Mouse (Mus musculus) CD4-positive, CD25-positive, alpha-beta regulatory T cell, adult 4 months (primary cell): ENCODE measurements at regions not wholly inside any gene's neighbourhood (a gene's known extent, or its start where the extent isn't known, plus 50 kb on each side); places are given as distances from the start of the nearest gene placed in this dataset.
A peak's percentile ranks its signal among the peaks of the same experiment; 100 is the strongest.

Source experiments
- ATAC-seq: one replicate; pipeline ENCODE4 v1.8.0; 2017

DNA sequence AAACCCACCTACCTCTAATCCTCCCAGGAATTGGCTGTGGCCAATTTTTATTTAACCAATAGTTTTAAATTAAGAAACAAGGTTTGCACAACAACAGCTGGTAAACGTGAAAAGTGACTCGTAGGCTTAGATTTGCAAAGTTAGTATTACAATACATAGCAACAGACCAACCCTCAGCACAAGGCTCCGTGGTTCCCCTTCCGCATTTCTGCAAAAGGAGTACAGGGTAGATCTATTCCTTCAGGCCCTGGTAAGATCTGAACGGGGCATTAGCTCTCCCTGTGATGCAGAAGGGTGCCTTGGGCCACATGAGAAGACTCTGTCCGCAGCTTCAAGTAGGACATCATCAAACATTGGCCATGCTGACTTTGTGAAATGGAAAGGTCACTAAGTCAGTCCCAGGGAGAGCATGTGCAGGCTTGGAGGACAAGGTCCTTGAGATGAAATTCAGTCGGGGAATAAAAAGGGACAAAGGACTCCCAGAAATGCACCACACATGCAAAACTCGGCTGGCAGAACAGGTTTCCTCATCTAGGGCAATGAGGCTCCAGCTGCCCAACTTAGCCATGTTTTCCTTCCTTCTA lies 75.0 kb upstream of the Armc2 start:
- ATAC-seq: no peak

DNA sequence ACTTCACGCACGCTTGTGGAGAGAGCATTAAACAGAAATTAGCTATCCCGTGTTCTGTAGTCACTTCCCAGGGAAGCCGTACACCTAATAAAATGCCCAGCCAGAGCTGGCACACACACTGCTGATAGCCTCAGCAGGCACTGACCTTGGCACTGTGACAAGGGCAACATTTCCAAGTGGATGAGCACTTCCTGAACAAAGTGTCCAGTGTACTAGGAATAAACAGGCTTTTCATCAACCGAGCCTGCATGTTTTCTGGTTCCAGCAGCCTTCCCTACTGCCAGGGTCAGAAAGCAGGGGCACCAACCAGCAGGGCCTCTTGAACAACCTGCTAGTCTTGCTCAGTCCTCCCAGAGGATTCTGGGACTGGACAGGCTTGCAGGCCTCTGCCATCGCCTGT lies 74.3 kb upstream of the Armc2 start:
- ATAC-seq: no peak

DNA sequence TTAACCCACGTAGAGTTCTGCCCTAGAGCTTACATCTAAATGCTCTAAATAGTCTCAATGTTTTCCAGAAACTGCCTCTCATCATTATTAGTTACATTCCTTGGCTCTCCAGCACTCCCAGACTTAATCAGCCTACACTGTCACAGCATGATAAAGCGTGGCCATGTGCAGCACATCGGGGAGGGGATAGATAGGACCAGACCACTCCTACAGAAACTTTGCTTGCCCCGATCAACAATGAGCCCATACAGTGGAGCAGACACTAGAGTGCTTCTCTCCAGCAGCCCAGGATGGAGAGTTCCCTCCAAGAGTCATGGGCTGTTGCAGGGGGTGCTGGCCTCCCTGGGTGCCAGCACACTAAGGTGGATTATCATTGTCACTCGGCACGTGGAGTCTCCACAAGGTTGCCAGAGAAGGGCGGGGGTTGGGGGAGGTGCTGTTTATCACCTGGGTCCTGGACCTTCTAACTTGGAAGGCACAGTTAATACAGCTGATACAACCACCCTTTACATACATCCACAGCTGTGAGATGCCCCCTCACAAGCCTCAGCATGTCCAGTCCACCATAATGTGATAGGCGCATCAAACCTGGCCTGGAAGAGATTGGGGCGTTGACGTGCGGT lies 73.4 kb upstream of the Armc2 start:
- ATAC-seq: no peak

GRCm38 (mm10) chr10:42090806-42091205 lies 72.6 kb upstream of the Armc2 start:
- ATAC-seq: no peak

GRCm38 (mm10) chr10:42090147-42090546 lies 71.9 kb upstream of the Armc2 start:
- no peak for ATAC-seq

DNA sequence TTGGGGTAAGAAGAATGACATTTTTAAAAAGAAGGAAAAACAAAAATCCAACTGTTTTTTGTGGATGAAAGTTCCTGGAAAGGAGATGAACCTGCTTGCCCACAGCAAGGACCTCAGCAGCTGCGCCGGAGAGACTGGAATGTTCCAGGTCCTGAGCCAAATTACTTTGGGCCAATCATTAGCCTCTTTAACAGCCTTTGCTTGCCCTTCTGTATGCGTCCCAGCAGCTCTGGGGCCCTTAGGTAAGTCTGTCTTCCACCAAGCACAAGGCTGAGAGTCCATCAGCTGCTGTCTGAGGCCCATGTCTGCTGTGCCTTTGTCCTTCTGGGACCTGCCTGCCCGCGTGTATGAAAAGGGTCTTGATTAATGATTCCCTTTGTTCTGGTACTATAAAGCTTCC lies 71.4 kb upstream of the Armc2 start:
- ATAC-seq: no peak

DNA sequence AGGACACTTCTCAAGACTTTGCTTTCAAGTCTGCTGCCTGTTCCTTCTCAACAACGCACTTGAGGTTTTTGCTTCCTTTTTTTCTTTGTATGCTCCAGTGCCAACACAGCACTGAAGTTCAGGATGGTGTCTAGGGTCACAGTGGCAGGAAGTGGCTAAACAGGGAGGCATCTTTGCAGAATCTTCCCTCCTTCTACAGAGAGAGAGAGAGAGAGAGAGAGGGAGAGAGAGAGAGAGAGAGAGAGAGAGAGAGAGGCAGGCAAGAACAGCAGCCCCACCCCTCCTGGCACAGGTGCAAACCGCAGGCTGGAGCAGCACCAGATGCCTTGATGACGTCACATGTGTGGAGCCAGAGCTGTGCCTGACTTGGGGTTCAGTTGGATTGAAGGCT lies 71.0 kb upstream of the Armc2 start:
- ATAC-seq: no peak

- no peak for ATAC-seq
Measured at GRCm38 (mm10) chr10:42088570-42089234, 70.5 kb upstream of the Armc2 start.

DNA sequence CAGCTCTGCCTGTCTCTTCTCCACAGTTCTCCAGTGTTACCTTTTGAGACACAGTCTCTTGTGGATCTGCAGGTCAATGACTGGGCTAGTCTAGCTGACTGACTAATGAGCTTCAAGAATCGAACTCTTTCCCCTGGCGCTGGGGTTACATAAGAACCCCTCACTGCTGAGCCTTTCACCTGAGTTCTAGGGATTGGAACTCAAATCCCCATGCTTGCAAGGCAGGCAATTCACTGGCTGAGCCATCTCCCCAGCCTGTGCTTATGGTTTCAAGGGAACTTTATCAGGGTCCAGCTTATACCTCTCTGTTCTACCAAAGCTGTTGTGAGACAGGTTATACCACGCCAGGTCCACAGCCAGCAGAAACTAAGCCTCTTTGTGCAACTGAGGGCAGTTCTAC lies 69.7 kb upstream of the Armc2 start:
- no peak for ATAC-seq

DNA sequence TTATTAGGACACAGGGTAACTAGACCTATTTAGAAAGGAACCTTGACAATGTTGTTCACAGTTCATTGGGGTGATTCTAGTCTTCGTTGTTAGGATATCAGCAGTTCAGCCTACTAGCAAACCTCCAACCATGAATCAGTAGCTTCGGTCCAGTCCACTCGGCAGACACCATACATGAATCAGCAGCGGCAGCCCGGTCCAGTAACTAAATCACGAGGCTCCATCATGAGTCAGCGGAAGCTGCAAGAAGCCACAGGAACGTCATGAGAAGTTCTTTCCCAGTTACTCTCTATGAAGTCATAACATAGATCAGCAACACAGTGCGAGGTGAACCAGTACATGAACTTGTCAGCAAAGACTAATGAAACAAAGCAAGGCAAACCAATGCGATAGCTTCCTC lies 68.4 kb upstream of the Armc2 start:
- no peak for ATAC-seq

- ATAC-seq: no peak
Measured at GRCm38 (mm10) chr10:42085295-42085694, 67.1 kb upstream of the Armc2 start.

DNA sequence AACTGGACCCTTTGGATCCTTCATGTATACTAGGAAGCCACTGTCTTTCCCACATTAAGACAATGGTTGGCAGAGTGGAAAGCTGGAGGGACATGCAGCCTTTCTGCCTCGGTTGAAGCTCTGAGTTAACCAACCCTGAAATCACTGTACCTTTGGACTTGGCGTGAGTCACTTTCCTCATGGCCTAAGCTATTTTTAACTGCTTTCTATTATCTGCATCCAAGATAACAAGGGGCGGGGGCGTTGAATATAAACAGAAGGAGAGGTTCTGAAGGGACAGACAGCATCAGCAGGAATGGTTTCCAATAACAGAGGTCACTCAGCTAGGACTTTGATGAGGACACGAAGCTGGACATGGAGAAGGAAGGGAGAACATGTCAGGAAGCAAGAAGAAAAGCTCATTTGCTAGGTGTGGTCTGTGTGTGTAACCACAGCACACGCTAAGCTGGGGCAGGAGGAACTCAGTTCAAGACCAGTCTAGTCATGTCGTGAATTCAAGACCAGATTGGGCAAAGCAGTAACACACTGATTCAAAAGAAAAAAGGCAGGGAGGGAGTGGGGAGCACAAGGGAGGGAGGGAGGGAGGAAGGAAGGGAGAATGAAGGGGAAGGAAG lies 64.1 kb upstream of the Armc2 start:
- ATAC-seq: no peak

GRCm38 (mm10) chr10:42079775-42080174 lies 61.5 kb upstream of the Armc2 start:
- no peak for ATAC-seq

GRCm38 (mm10) chr10:42076711-42077110 lies 58.5 kb upstream of the Armc2 start:
- no peak for ATAC-seq

GRCm38 (mm10) chr10:42075545-42075944 lies 57.3 kb upstream of the Armc2 start:
- ATAC-seq: no peak

DNA sequence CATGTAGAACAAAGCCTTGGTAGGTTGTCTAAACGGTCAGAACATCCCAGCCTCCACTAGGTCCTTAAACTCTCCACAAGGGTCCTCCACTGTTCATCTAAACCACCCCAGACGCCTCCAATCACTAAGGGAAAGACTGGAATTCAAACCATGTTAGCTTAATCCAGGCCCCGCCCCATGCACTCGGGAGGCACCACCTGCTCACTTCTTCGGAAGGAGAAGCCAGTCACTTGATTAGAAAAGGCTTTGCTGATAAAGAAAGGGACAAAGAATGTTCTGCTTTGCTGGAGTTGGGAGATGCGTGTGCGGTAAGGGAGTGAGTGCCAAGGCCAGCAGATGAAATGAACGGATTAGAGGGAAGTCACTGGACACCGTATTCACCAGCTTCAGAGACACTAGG lies 54.5 kb upstream of the Armc2 start:
- no peak for ATAC-seq

GRCm38 (mm10) chr10:42072131-42072530 lies 53.9 kb upstream of the Armc2 start:
- ATAC-seq: no peak

DNA sequence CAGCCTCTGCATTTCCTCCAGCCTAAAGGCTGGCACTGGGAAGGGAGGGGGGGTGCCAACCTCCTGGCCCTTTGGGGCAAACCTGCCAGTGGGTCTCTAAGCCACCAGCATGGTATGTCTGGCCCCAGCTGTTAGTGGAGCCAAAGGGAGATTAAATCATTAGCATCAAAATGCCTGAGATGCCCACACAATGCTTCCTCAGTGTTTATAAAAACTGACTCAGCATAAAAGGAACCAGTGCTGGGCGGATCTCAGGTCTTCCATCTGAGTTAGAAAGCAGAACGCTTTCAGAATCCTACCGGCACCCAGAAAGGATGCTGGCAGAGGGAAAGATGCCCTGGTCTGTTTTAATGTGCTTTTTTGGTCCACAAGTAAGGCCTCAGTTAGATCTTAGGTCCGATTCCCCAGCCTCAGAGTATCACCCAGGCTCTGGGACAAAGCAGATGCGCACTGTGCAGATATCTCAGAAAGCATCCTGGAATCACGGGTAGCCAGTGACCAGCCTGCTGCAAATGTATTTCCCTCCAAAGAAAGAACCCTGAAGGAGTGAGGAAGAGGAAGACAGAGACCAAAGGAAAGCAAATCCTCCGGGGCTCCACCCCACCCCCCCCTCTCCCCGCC lies 53.3 kb upstream of the Armc2 start:
- ATAC-seq: no peak

DNA sequence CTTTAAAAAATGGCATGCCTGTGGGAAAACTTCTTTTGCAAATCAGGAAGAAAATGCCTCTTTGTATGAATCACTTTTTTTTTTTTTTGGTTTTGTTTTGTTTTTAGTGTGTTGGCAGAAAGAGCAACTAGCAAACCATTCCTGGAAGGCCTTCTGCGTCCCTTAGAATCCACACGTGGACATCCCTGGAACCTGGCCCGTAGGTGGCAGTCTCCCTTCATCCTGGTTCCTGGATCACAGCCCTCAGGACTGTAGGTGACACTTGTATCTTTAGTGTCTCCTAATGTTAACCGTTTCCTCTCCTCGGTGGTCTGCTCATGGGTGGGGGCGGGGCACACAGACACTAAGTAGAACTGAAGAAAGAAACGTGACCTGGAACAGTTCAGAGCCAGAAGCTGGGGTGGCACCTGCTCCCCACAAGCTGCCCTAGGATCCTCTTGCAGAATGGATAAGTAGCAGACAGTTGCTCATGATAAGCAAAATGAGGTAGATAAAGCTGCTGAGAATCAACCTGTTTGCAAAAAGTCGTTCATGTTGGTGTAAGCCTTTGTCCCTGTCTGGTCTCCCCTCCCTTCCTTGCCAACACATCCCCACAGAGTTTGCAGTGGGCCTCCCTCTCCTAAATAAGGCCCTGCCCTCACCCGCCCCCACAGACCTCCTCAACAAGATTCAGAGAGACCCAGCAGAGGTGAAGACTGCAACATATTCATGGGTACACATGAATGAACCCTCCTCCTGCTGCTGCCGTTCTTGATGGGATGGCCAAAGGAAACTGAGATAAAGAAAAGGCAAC lies 52.6 kb upstream of the Armc2 start:
- no peak for ATAC-seq

DNA sequence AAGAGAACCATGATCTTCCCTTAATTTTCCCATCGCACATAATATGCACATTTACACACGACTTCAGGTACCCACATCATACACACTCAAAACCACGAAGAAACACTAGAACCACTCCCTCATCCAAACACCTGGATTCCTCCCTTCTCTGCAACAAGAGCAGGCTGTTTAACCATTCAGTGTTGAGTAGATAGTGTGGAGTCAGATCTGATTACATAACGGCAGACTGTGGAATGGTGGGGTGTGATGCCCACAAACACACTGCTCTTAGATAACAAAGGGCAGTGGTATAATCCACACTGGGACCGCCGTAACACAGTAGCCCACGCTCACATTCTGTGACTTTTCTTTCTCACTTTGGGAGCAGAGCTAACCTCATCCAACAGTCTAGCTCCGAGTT lies 51.5 kb upstream of the Armc2 start:
- ATAC-seq: no peak

DNA sequence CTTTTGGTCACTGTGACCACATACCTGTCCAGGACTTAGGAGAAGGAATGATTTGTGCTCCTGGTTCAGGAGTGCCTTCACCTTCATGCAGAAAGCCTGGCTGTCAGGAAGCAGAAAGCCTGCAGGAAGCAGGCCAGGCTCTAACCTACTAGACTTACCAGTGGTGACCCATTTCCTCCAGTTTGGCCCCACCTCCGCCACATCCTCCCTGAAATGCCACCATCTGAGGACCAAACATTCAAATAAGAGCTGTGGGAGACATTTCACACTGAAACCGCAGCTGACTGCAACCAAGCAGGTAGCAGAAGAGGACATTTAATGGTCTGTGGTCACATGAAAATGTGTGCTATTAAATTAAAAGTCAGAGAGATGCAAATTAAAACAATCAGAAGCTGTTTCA lies 50.3 kb upstream of the Armc2 start:
- peak; percentile 84 for ATAC-seq
